8 mouse cellular contexts compared by ENCODE assay signal in the genomic region with DNA sequence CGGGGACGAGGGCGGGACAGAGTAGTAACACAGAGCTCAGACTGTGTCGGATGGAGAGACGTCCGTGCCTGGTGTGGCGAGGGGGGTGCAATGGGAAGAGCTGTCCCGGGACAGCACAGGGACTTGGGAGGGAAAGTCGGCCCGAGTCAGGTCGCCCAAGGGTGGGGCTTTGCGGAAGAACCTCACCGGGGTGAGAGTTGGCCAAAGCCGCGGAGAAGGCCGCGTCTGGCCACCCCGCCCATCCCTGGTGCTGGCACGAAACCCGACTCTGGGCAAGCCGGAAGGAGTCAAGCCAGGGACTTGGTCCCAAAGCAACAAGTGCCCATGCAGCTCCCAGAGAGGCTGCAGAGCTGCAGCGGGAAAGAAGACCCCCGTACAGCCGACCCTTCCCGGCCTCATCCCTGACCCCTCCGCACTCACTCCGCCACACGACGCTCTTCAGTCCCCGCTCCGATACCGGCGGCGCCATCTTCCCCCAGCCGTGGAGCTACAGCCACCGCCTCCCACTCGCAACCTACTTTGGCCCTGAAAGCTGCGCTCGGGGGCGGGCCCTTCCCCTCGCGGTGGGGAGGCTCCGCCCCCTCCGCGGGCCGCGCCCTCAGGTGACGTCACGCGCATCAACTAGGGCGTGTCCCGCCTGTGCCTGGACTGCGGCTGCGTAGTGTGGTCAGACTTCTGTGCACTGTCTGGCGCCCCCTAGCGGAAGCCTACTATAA. TPM values are rescaled to one million over a fixed set of nuclear protein-coding genes. Genes with fewer than 3 reads are reported as not detected.
DNase-seq lines count a peak whose midpoint lies in the region; ATAC-seq and TF ChIP-seq lines count a peak whose summit lies in the region.

A gene (minus strand): TSS at position 527 of the 716 bp plus-strand sequence.

- H3K9ac ChIP-seq in forebrain, embryonic 16.5 days (replicated peaks; ENCODE audit: low read depth, low read length) = peak within 1 kb of the TSS; percentile 69
- peak within 1 kb of the TSS; percentile 68 for H3K9ac ChIP-seq in lung, embryonic 14.5 days

- H3K27me3 ChIP-seq in G1E (ENCODE audit: insufficient read depth, low read length) = peaks cover 13% of the 10 kb centered on the region
- H3K27me3 ChIP-seq in forebrain, embryonic 16.5 days (replicated peaks; ENCODE audit: control insufficient read depth, insufficient read depth, low read length) = no peaks in the 10 kb centered on the region
- no peaks in the 10 kb centered on the region for H3K27me3 ChIP-seq in lung, embryonic 14.5 days (ENCODE audit: insufficient read depth, low read length)
- H3K27me3 ChIP-seq in thymus, adult 2 months (ENCODE audit: control insufficient read depth, insufficient read depth, low read length) = no peaks in the 10 kb centered on the region

- H3K4me2 ChIP-seq in forebrain, embryonic 16.5 days (ENCODE audit: low read length) = peak within 1 kb of the TSS; percentile 61
- H3K4me2 ChIP-seq in lung, embryonic 14.5 days = peak within 1 kb of the TSS; percentile 73

- intact Hi-C loops in heart, postnatal 36 days (cut with DNase I) = loop anchor here (1.0 to 5.0 kb wide), 2 partner anchors 71 to 222 kb away; a partner anchor contains a TSS

- H3K4me1 ChIP-seq in G1E (ENCODE audit: insufficient read depth, low read depth, low read length) = peaks cover 19% of the 10 kb centered on the region
- H3K4me1 ChIP-seq in forebrain, embryonic 16.5 days (replicated peaks; ENCODE audit: control insufficient read depth, insufficient read depth, low read length) = peaks cover 4% of the 10 kb centered on the region
- H3K4me1 ChIP-seq in lung, embryonic 14.5 days (ENCODE audit: insufficient read depth) = peaks cover 3% of the 10 kb centered on the region; the same call in 1 of the 2 replicates
- peaks cover 2% of the 10 kb centered on the region; the same call in 1 of the 2 replicates for H3K4me1 ChIP-seq in olfactory bulb, adult 2 months (ENCODE audit: control insufficient read depth, insufficient read depth, low read length)
- H3K4me1 ChIP-seq in thymus, adult 2 months (replicated peaks; ENCODE audit: control insufficient read depth, insufficient read depth, low read length) = 0 out of 2 replicates have a peak, but pooled peaks cover 2% of the 10 kb centered on the region

- TF ChIP-seq POLR2A in olfactory bulb, adult 2 months (IDR thresholded peaks at IDR 0.05; ENCODE audit: insufficient read depth, low read depth, low read length) = peak; percentile 64; the same call in 1 of the 2 replicates
- TF ChIP-seq POLR2A in thymus, adult 2 months (IDR thresholded peaks at IDR 0.05; ENCODE audit: control insufficient read depth, extremely low read depth, insufficient read depth, low read length, poor library complexity) = peak; percentile 96

- peak; percentile 83 for DNase-seq in G1E (ENCODE audit: low spot score)
- peak; percentile 97 to 100 for DNase-seq in cerebellum, adult 18-20 months
- DNase-seq in heart, postnatal 36 days = peak; percentile 100
- DNase-seq in layer of hippocampus, adult 2 months (ENCODE audit: low spot score in 2 of 2) = peak; percentile 98 to 100
- DNase-seq in lung, embryonic 14.5 days = peak; percentile 99
- DNase-seq in thymus, adult 2 months = peak; percentile 98

- H3K9me3 ChIP-seq in G1E (replicated peaks) = no peaks in the 10 kb centered on the region
- no peaks in the 10 kb centered on the region for H3K9me3 ChIP-seq in forebrain, embryonic 16.5 days (ENCODE audit: control insufficient read depth, low read length)
- H3K9me3 ChIP-seq in lung, embryonic 14.5 days (ENCODE audit: low read depth, low read length) = no peaks in the 10 kb centered on the region

- peaks cover 15% of the 10 kb centered on the region for H3K36me3 ChIP-seq in G1E (replicated peaks)
- no peaks in the 10 kb centered on the region for H3K36me3 ChIP-seq in forebrain, embryonic 16.5 days (ENCODE audit: control insufficient read depth, insufficient read depth)
- H3K36me3 ChIP-seq in lung, embryonic 14.5 days (ENCODE audit: insufficient read depth) = 0 out of 2 replicates have a peak, but pooled peaks cover 6% of the 10 kb centered on the region
- H3K36me3 ChIP-seq in thymus, adult 2 months (ENCODE audit: control insufficient read depth, insufficient read depth, low read length) = no peaks in the 10 kb centered on the region

- WGBS in forebrain, embryonic 16.5 days = under 1% methylated on average over 56 of the region's 56 CpGs
- WGBS in lung, embryonic 14.5 days = under 1% methylated on average over 56 of the region's 56 CpGs
- 1% methylated on average over 56 of the region's 56 CpGs for WGBS in olfactory bulb, adult 2 months
- WGBS in thymus, adult 2 months = under 1% methylated on average over 56 of the region's 56 CpGs

- H3K27ac ChIP-seq in forebrain, embryonic 16.5 days (ENCODE audit: low read length) = peak within 1 kb of the TSS; percentile 29
- peak within 1 kb of the TSS; percentile 97 for H3K27ac ChIP-seq in layer of hippocampus, adult 2 months
- peak within 1 kb of the TSS; percentile 88 for H3K27ac ChIP-seq in lung, embryonic 14.5 days (ENCODE audit: low read depth)
- peak within 1 kb of the TSS; percentile 76 for H3K27ac ChIP-seq in olfactory bulb, adult 2 months (ENCODE audit: insufficient read depth, low read depth, low read length)
- peak within 1 kb of the TSS; percentile 39 for H3K27ac ChIP-seq in thymus, adult 2 months (ENCODE audit: control insufficient read depth, insufficient read depth, low read length)

- H3K4me3 ChIP-seq in G1E (ENCODE audit: low read depth, low read length) = peak within 1 kb of the TSS; percentile 80
- peak within 1 kb of the TSS; percentile 73 for H3K4me3 ChIP-seq in forebrain, embryonic 16.5 days (replicated peaks; ENCODE audit: low read length)
- H3K4me3 ChIP-seq in layer of hippocampus, adult 2 months = peak within 1 kb of the TSS; percentile 88
- H3K4me3 ChIP-seq in lung, embryonic 14.5 days (ENCODE audit: low read depth, low read length) = peak within 1 kb of the TSS; percentile 79
- peak within 1 kb of the TSS; percentile 64 for H3K4me3 ChIP-seq in olfactory bulb, adult 2 months (ENCODE audit: insufficient read depth, low read depth, low read length)
- peak within 1 kb of the TSS; percentile 67 for H3K4me3 ChIP-seq in thymus, adult 2 months (ENCODE audit: control insufficient read depth, insufficient read depth, low read length)

- peak; percentile 50 for TF ChIP-seq CTCF in G1E (IDR thresholded peaks at IDR 0.05; ENCODE audit: low read depth, low read length)
- peak; percentile 98 for TF ChIP-seq CTCF in layer of hippocampus, adult 2 months (conservative IDR thresholded peaks at IDR 0.05)
- peak; percentile 91 for TF ChIP-seq CTCF in lung, embryonic 14.5 days (IDR thresholded peaks at IDR 0.05; ENCODE audit: low read depth)
- TF ChIP-seq CTCF in olfactory bulb, adult 2 months (IDR thresholded peaks at IDR 0.05; ENCODE audit: insufficient read depth, low read depth, low read length) = peak; percentile 46; the same call in 1 of the 2 replicates
- peak; percentile 94 for TF ChIP-seq CTCF in thymus, adult 2 months (IDR thresholded peaks at IDR 0.05; ENCODE audit: borderline replicate concordance, control insufficient read depth, extremely low read depth, insufficient read depth, low read length, poor library complexity)

- peak; percentile 90 for ATAC-seq in G1E (ENCODE audit: extremely low read depth, insufficient number of reproducible peaks, low FRiP score, poor library complexity, severe bottlenecking)
- peak; percentile 97 for ATAC-seq in forebrain, embryonic 16.5 days
- ATAC-seq in lung, embryonic 14.5 days (ENCODE audit: insufficient read depth) = peak; percentile 96

RNA-seq across cellular contexts. Expression of the gene that starts here (rescaled TPM):
- total RNA-seq in G1E (2014; fragmentation: Nextera tagmentation) (35.6 and 36.7 TPM in 2 replicates), G1E (2017) (27.9 and 28.3 TPM in 2 replicates)
- 8.6 and 9.4 TPM in 2 replicates for polyA plus RNA-seq in G1E (2012)
- polyA plus RNA-seq in forebrain, embryonic 16.5 days (2015; fragmentation: Nextera tagmentation; extraction: Ambion mirVana) = 12.8 and 14.5 TPM in 2 replicates
- 10 to 100 TPM; 23.5 to 29.3 TPM for total RNA-seq in heart, postnatal 36 days (2021)
- total RNA-seq in layer of hippocampus, adult 2 months (2021) = 10 to 100 TPM; 25.1 to 27.8 TPM
- 33.8 and 35.0 TPM in 2 replicates for polyA plus RNA-seq in lung, embryonic 14.5 days (2014; fragmentation: Nextera tagmentation; extraction: Ambion mirVana)
- polyA plus RNA-seq in olfactory bulb, adult 2 months (2012; ENCODE audit: insufficient read depth, insufficient read length, low replicate concordance, missing spikeins) = not detected in 2 replicates
- 10.5 and 13.2 TPM in 2 replicates for polyA plus RNA-seq in thymus, adult 2 months (2012; rRNA removed)

Comparison
In these comparisons a context has a peak if more than half of its experiments do, and no peak if none do; other contexts are left out.
1. Peak in every context shown above with its lines: DNase-seq, ATAC-seq, H3K4me3 ChIP-seq and H3K27ac ChIP-seq.
2. CTCF ChIP-seq: peak in every context shown above with its lines; median percentile 98 in layer of hippocampus, adult 2 months; 94 in thymus, adult 2 months; 91 in lung, embryonic 14.5 days; 50 in G1E; 46 in olfactory bulb, adult 2 months.
3. H3K27ac ChIP-seq: peak in every context shown above with its lines; median percentile 97 in layer of hippocampus, adult 2 months; 88 in lung, embryonic 14.5 days; 76 in olfactory bulb, adult 2 months; 39 in thymus, adult 2 months; 29 in forebrain, embryonic 16.5 days.